Mouse (Mus musculus): ENCODE results near the gene Hyal3. TPM values are rescaled to one million over a fixed set of nuclear protein-coding genes. Genes with fewer than 3 reads are reported as not detected.

Gene Hyal3
- 0.66 TPM in 2 replicates for polyA plus RNA-seq (2014; fragmentation: Nextera tagmentation; extraction: Ambion mirVana)

DNA sequence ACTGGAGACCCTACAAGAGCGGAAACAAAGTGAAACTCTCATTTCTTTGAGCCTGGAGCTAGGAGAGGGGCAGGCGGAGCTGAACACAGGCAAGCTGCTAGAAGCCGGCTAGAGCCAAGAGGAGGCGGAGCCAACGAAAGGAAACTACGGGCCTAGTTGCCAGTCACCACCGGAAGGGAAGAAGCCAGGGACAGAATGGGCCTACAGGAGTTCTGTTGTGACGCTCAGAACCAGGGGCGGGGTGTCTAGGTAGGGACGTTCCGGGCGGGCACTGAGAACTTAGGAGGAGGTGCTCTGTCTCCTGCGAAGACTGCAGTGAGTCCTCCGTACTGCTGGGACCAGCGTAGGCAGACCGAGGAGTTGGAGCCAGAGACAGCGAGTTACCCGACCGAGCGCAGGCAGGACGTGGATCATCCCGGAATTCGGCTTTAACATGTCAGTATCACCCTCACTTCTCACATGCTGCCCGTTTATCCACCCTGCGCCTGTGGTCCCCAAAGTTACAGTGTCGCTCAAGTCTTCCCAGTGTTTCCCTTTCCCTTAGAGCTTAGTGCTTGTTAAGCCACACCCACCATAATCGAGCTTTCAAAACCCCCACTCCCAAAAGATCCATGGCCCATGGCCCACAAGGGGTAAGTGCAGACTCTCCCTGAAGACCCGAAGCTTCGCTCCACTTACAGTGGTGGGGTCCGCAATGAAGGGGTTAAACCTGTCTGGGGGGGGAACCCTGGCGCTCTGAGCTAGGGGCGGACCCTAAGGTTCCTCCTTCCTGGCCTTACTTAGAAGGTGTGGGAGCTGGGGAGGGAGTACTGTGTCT is at the start of gene Hyal3:
TSS of gene Hyal3 (plus strand) at position 318 of the 817 bp plus-strand sequence.
- H3K27me3 ChIP-seq (ENCODE audit: control insufficient read depth, insufficient read depth, low read length): no peaks in the 10 kb centered on the region
- H3K27ac ChIP-seq (replicated peaks; ENCODE audit: low read depth, low read length): peak within 1 kb of the TSS; percentile 81
- no peaks in the 10 kb centered on the region for H3K9me3 ChIP-seq (replicated peaks; ENCODE audit: control insufficient read depth, low read length)
- WGBS: under 1% methylated on average over 32 of the region's 32 CpGs
- no peaks in the 10 kb centered on the region for H3K36me3 ChIP-seq (replicated peaks; ENCODE audit: control insufficient read depth, insufficient read depth, low read depth, low read length)
- peak; percentile 91 for DNase-seq (ENCODE audit: low spot score)
- H3K9ac ChIP-seq (replicated peaks; ENCODE audit: low read length): peak within 1 kb of the TSS; percentile 75
- peak within 1 kb of the TSS; percentile 57 for H3K4me3 ChIP-seq (ENCODE audit: low read depth, low read length)
- H3K4me1 ChIP-seq (ENCODE audit: control insufficient read depth, insufficient read depth, low read length): no peaks in the 10 kb centered on the region; the same call in 1 of the 2 replicates
- H3K4me2 ChIP-seq (ENCODE audit: low read depth, low read length): peak within 1 kb of the TSS; percentile 88
- ATAC-seq (replicated peaks; ENCODE audit: insufficient number of reproducible peaks, low FRiP score, low TSS enrichment, low read depth): peak; percentile 60

DNA sequence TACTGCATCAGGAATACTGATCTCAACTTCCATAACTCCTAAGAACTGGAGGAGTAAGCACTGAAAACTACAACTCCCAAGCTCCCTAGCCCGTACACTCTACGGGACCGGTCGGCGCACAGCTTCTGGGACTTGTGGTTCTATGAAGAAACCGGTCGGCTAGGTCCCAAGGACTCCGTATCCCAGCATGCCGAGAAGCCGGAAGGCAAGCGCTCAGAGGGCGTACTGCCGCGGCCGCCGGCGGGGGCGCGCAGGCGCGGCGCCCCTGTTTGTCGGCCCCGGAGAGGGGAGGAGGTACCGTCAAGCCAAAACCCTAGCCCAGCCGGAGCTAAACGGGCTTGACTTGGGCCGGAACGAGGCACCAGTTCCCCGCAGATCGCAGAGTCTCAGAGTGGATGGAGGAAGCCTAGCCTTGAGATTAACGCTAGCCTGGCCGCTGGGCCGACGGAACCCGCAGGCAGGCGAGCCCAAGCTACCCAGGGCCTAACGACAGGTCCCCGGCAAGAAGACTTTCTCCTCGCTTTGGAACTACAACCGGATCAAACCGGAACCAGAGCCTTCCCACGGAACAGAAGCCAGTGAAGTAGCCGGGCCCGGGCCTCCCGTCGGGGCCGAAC is 46.7 kb upstream of the Hyal3 start, which contains the start of gene Tmem115:
TSS of gene Tmem115 (plus strand) at position 155 of the 617 bp plus-strand sequence.
- H3K9ac ChIP-seq (replicated peaks; ENCODE audit: low read length): peak within 1 kb of the TSS; percentile 76
- WGBS: under 1% methylated on average over 46 of the region's 48 CpGs
- H3K4me2 ChIP-seq (ENCODE audit: low read depth, low read length): peak within 1 kb of the TSS; percentile 95
- no peaks in the 10 kb centered on the region for H3K27me3 ChIP-seq (ENCODE audit: control insufficient read depth, insufficient read depth, low read length)
- no peaks in the 10 kb centered on the region; the same call in 1 of the 2 replicates for H3K36me3 ChIP-seq (replicated peaks; ENCODE audit: control insufficient read depth, insufficient read depth, low read depth, low read length)
- H3K27ac ChIP-seq (replicated peaks; ENCODE audit: low read depth, low read length): 0 out of 2 replicates have a peak within 1 kb of the TSS, but pooled peaks have one; percentile 16
- no peaks in the 10 kb centered on the region for H3K9me3 ChIP-seq (replicated peaks; ENCODE audit: control insufficient read depth, low read length)
- DNase-seq (ENCODE audit: low spot score) (peak; percentile 98), ATAC-seq (replicated peaks; ENCODE audit: insufficient number of reproducible peaks, low FRiP score, low TSS enrichment, low read depth) (peak; percentile 98)
- H3K4me3 ChIP-seq (ENCODE audit: low read depth, low read length): peak within 1 kb of the TSS; percentile 88
- H3K4me1 ChIP-seq (ENCODE audit: control insufficient read depth, insufficient read depth, low read length): peaks cover 9% of the 10 kb centered on the region

GRCm38 (mm10) chr9:107534408-107535202 is 46.0 kb upstream of the Hyal3 start:
- Histone ChIP-seq H3K9ac (replicated peaks; ENCODE audit: low read length) (peak overlapping the region; percentile 76), H3K4me1 (ENCODE audit: control insufficient read depth, insufficient read depth, low read length) (peaks cover 9% of the 10 kb centered on the region), H3K4me3 (ENCODE audit: low read depth, low read length) (peak overlapping the region; percentile 88), H3K36me3 (replicated peaks; ENCODE audit: control insufficient read depth, insufficient read depth, low read depth, low read length) (no peaks in the 10 kb centered on the region; the same call in 1 of the 2 replicates), H3K9me3 (replicated peaks; ENCODE audit: control insufficient read depth, low read length) (no peaks in the 10 kb centered on the region), H3K4me2 (ENCODE audit: low read depth, low read length) (peak overlapping the region; percentile 95), H3K27ac (replicated peaks; ENCODE audit: low read depth, low read length) (0 out of 2 replicates have a peak overlapping the region, but pooled peaks have one; percentile 16), H3K27me3 (ENCODE audit: control insufficient read depth, insufficient read depth, low read length) (no peaks in the 10 kb centered on the region)
- WGBS: under 1% methylated on average over 40 of the region's 40 CpGs
- DNase-seq (ENCODE audit: low spot score) (no peak), ATAC-seq (replicated peaks; ENCODE audit: insufficient number of reproducible peaks, low FRiP score, low TSS enrichment, low read depth) (peak; percentile 2; the same call in 1 of the 2 replicates)

- Histone ChIP-seq H3K4me3 (ENCODE audit: low read depth, low read length) (no peak overlapping the region), H3K36me3 (replicated peaks; ENCODE audit: control insufficient read depth, insufficient read depth, low read depth, low read length) (no peaks in the 10 kb centered on the region; the same call in 1 of the 2 replicates), H3K9ac (replicated peaks; ENCODE audit: low read length) (no peak overlapping the region), H3K4me1 (ENCODE audit: control insufficient read depth, insufficient read depth, low read length) (peaks cover 9% of the 10 kb centered on the region), H3K27ac (replicated peaks; ENCODE audit: low read depth, low read length) (no peak overlapping the region), H3K4me2 (ENCODE audit: low read depth, low read length) (no peak overlapping the region), H3K9me3 (replicated peaks; ENCODE audit: control insufficient read depth, low read length) (no peaks in the 10 kb centered on the region), H3K27me3 (ENCODE audit: control insufficient read depth, insufficient read depth, low read length) (no peaks in the 10 kb centered on the region)
- ATAC-seq (replicated peaks; ENCODE audit: insufficient number of reproducible peaks, low FRiP score, low TSS enrichment, low read depth) (no peak), DNase-seq (ENCODE audit: low spot score) (no peak)
- 94% methylated on average over 7 of the region's 7 CpGs for WGBS
Observed at GRCm38 (mm10) chr9:107538231-107538630, 42.4 kb upstream of the Hyal3 start.

DNA sequence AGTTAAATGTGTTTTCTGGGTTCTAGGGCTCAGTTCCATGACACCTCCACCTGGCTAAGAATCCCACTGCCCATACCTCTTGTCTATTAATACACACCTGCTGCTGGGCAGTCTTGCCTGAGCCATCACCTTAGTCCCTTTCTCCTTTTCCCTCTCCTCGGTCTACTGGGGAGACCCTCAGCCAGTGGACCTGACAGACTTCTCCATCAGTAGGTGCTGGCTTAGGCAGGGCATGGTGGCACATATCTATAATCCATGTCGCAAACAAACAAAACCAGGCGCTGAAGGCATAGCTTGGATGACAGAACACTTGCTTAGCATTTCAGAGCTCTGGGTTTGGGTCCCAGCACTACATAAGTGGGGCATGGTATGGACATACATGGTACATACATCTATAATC is 41.9 kb upstream of the Hyal3 start:
- H3K9ac ChIP-seq (replicated peaks; ENCODE audit: low read length): no peak overlapping the region
- peaks cover 9% of the 10 kb centered on the region for H3K4me1 ChIP-seq (ENCODE audit: control insufficient read depth, insufficient read depth, low read length)
- H3K9me3 ChIP-seq (replicated peaks; ENCODE audit: control insufficient read depth, low read length): no peaks in the 10 kb centered on the region
- no peaks in the 10 kb centered on the region; the same call in 1 of the 2 replicates for H3K36me3 ChIP-seq (replicated peaks; ENCODE audit: control insufficient read depth, insufficient read depth, low read depth, low read length)
- DNase-seq (ENCODE audit: low spot score) (no peak), ATAC-seq (replicated peaks; ENCODE audit: insufficient number of reproducible peaks, low FRiP score, low TSS enrichment, low read depth) (no peak)
- no peaks in the 10 kb centered on the region for H3K27me3 ChIP-seq (ENCODE audit: control insufficient read depth, insufficient read depth, low read length)
- no peak overlapping the region for H3K27ac ChIP-seq (replicated peaks; ENCODE audit: low read depth, low read length)
- no peak overlapping the region for H3K4me2 ChIP-seq (ENCODE audit: low read depth, low read length)
- WGBS: 95% methylated on average over 3 of the region's 3 CpGs
- no peak overlapping the region for H3K4me3 ChIP-seq (ENCODE audit: low read depth, low read length)

DNA sequence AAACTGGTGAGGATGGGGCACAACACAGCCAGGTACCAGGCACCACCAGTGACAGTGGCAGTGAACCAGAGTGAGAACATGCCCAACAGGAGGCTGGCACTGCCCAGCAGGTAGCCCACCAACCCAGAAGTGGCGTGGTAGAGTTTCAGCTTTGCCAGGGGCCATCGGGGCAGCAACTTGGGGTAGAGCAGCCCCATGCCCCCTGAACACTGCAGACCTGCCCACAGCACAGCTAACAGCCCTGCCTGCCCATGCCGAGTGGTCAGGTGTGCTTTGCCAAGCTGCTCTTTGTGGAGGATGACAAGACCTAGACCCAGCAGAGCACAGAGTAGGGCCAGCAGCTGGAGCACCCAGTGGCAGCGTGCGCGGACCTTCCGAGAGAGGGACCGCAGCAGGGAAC is 40.7 kb upstream of the Hyal3 start:
- H3K4me1 ChIP-seq (ENCODE audit: control insufficient read depth, insufficient read depth, low read length): peaks cover 9% of the 10 kb centered on the region
- no peak for DNase-seq (ENCODE audit: low spot score)
- H3K4me3 ChIP-seq (ENCODE audit: low read depth, low read length): no peak overlapping the region
- WGBS: 94% methylated on average over 8 of the region's 8 CpGs
- H3K27ac ChIP-seq (replicated peaks; ENCODE audit: low read depth, low read length): no peak overlapping the region
- H3K9ac ChIP-seq (replicated peaks; ENCODE audit: low read length): no peak overlapping the region
- no peak overlapping the region for H3K4me2 ChIP-seq (ENCODE audit: low read depth, low read length)
- no peaks in the 10 kb centered on the region for H3K9me3 ChIP-seq (replicated peaks; ENCODE audit: control insufficient read depth, low read length)
- H3K27me3 ChIP-seq (ENCODE audit: control insufficient read depth, insufficient read depth, low read length): no peaks in the 10 kb centered on the region
- H3K36me3 ChIP-seq (replicated peaks; ENCODE audit: control insufficient read depth, insufficient read depth, low read depth, low read length): no peaks in the 10 kb centered on the region; the same call in none of the 2 replicates
- ATAC-seq (replicated peaks; ENCODE audit: insufficient number of reproducible peaks, low FRiP score, low TSS enrichment, low read depth): no peak

GRCm38 (mm10) chr9:107540420-107540819 is 40.2 kb upstream of the Hyal3 start:
- Histone ChIP-seq H3K4me3 (ENCODE audit: low read depth, low read length) (no peak overlapping the region), H3K4me1 (ENCODE audit: control insufficient read depth, insufficient read depth, low read length) (peaks cover 9% of the 10 kb centered on the region)

More at GRCm38 (mm10) chr9:107540420-107540819, 40.2 kb upstream of the Hyal3 start:
- H3K4me2 ChIP-seq (ENCODE audit: low read depth, low read length): no peak overlapping the region
- ATAC-seq (replicated peaks; ENCODE audit: insufficient number of reproducible peaks, low FRiP score, low TSS enrichment, low read depth) (no peak), DNase-seq (ENCODE audit: low spot score) (no peak)
- H3K27ac ChIP-seq (replicated peaks; ENCODE audit: low read depth, low read length): no peak overlapping the region
- H3K36me3 ChIP-seq (replicated peaks; ENCODE audit: control insufficient read depth, insufficient read depth, low read depth, low read length): no peaks in the 10 kb centered on the region; the same call in none of the 2 replicates
- H3K9ac ChIP-seq (replicated peaks; ENCODE audit: low read length): no peak overlapping the region
- WGBS: 77% methylated on average over 4 of the region's 4 CpGs
- no peaks in the 10 kb centered on the region for H3K9me3 ChIP-seq (replicated peaks; ENCODE audit: control insufficient read depth, low read length)
- no peaks in the 10 kb centered on the region for H3K27me3 ChIP-seq (ENCODE audit: control insufficient read depth, insufficient read depth, low read length)
